Mouse (Mus musculus): Measurements from ENCODE around the gene Cacna1a. TPM values are rescaled to one million over a fixed set of nuclear protein-coding genes. Genes with fewer than 3 reads are reported as not detected.

The Cacna1a gene
- polyA plus RNA-seq, 1 experiment = 80.8 TPM

DNA sequence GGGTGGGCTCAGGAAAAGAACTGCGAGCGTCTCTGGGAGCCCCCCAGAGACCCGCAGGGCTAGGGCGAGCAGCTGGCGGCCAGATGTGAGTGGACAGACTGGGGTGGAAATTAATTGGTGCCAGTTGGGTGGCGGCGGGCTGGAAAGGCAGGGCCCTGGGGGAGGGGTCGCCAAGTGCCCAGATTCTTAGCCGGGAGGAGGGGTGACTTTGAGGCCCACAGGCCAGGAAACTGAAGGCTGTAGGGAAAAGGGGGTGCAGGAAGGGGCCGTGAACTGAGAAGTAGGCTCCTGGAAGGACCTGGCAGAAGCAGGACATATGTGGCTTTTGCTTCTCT is 267.9 kb downstream of the Cacna1a start:
- TF ChIP-seq POLR2A (IDR thresholded peaks at IDR 0.05; ENCODE audit: borderline replicate concordance, extremely low read depth, insufficient read depth, insufficient read length, poor library complexity, severe bottlenecking) (no peak), CTCF (IDR thresholded peaks at IDR 0.05; ENCODE audit: borderline replicate concordance, extremely low read depth, insufficient read depth, insufficient read length) (no peak)
- DNase-seq (ENCODE audit: low read depth) = peak; percentile 34

GRCm38 (mm10) chr8:84656641-84657126 is 268.4 kb downstream of the Cacna1a start:
- TF ChIP-seq CTCF (IDR thresholded peaks at IDR 0.05; ENCODE audit: borderline replicate concordance, extremely low read depth, insufficient read depth, insufficient read length) = no peak
- no peak for TF ChIP-seq POLR2A (IDR thresholded peaks at IDR 0.05; ENCODE audit: borderline replicate concordance, extremely low read depth, insufficient read depth, insufficient read length, poor library complexity, severe bottlenecking)
- peak; percentile 60 for DNase-seq (ENCODE audit: low read depth)

DNA sequence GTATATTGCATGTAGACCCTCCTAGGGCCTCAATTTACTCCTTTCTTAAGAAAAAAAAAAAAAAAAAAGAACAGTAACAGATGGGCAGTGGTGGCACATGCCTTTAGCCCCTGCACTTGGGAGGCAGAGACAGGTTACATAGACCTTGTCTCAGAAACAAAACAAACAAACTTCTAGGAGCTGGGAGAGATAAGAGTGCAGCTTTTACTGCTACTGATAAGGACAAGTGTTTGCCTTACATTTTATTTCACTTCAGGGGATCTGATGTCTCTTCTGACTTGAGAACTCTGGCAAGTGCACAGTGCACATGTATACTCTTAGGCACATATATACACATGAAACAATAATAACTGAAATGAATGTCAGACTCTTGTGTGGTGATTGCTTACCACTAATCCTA is 269.0 kb downstream of the Cacna1a start:
- no peak for TF ChIP-seq POLR2A (IDR thresholded peaks at IDR 0.05; ENCODE audit: borderline replicate concordance, extremely low read depth, insufficient read depth, insufficient read length, poor library complexity, severe bottlenecking)
- TF ChIP-seq CTCF (IDR thresholded peaks at IDR 0.05; ENCODE audit: borderline replicate concordance, extremely low read depth, insufficient read depth, insufficient read length) = no peak
- DNase-seq (ENCODE audit: low read depth) = no peak

DNA sequence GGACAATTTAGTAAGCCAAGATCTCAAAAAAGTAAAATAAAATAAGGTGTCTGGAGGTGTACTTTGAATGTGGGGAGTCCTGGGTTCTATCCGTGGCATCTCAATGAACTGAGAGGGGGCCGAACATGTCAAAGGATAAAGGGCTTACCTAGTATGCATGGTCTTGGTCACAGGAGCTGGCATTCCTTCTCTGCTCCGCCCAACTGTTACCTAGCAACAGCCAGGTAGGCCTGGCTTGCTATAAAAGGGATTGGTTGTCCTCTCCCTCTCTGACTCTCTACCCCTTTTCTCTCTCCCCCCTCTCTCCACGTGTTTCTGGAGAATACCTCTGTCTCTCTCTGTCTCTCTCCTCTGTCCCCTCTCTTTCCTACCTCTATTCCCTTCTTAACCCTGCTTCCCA is 269.4 kb downstream of the Cacna1a start:
- DNase-seq (ENCODE audit: low read depth) = no peak
- TF ChIP-seq CTCF (IDR thresholded peaks at IDR 0.05; ENCODE audit: borderline replicate concordance, extremely low read depth, insufficient read depth, insufficient read length) (no peak), POLR2A (IDR thresholded peaks at IDR 0.05; ENCODE audit: borderline replicate concordance, extremely low read depth, insufficient read depth, insufficient read length, poor library complexity, severe bottlenecking) (no peak)

GRCm38 (mm10) chr8:84658951-84659350 is 270.7 kb downstream of the Cacna1a start:
- DNase-seq (ENCODE audit: low read depth) = no peak
- TF ChIP-seq POLR2A (IDR thresholded peaks at IDR 0.05; ENCODE audit: borderline replicate concordance, extremely low read depth, insufficient read depth, insufficient read length, poor library complexity, severe bottlenecking) (no peak), CTCF (IDR thresholded peaks at IDR 0.05; ENCODE audit: borderline replicate concordance, extremely low read depth, insufficient read depth, insufficient read length) (no peak)

GRCm38 (mm10) chr8:84659936-84660818 is 271.9 kb downstream of the Cacna1a start:
- peak; percentile 50 for DNase-seq (ENCODE audit: low read depth)
- TF ChIP-seq CTCF (IDR thresholded peaks at IDR 0.05; ENCODE audit: borderline replicate concordance, extremely low read depth, insufficient read depth, insufficient read length) (no peak), POLR2A (IDR thresholded peaks at IDR 0.05; ENCODE audit: borderline replicate concordance, extremely low read depth, insufficient read depth, insufficient read length, poor library complexity, severe bottlenecking) (no peak)

GRCm38 (mm10) chr8:84660819-84661457 is 272.7 kb downstream of the Cacna1a start:
- DNase-seq (ENCODE audit: low read depth) = peak; percentile 23
- TF ChIP-seq POLR2A (IDR thresholded peaks at IDR 0.05; ENCODE audit: borderline replicate concordance, extremely low read depth, insufficient read depth, insufficient read length, poor library complexity, severe bottlenecking) = no peak
- no peak for TF ChIP-seq CTCF (IDR thresholded peaks at IDR 0.05; ENCODE audit: borderline replicate concordance, extremely low read depth, insufficient read depth, insufficient read length)

DNA sequence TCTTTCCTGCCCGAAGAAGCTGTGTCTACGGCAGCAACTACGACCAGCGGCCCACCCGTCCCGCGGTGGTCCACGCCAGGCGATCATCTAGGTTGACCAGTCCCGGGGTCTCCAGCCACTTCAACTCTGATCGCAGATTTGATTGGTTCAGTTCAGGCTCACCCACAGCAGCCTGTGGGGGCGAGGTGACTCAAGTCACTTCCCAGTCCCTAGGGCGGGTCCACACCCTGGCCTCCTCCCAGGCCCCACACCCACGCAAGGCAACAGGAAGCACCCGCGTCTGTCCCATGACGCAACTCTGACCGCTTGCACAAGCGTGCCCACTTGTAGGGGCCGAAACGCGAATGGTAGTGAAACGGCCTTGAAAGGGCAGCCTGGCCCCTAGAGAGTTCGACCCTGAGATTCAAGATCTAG is 273.2 kb downstream of the Cacna1a start:
- TF ChIP-seq POLR2A (IDR thresholded peaks at IDR 0.05; ENCODE audit: borderline replicate concordance, extremely low read depth, insufficient read depth, insufficient read length, poor library complexity, severe bottlenecking) = no peak
- no peak for TF ChIP-seq CTCF (IDR thresholded peaks at IDR 0.05; ENCODE audit: borderline replicate concordance, extremely low read depth, insufficient read depth, insufficient read length)
- DNase-seq (ENCODE audit: low read depth) = peak; percentile 53

DNA sequence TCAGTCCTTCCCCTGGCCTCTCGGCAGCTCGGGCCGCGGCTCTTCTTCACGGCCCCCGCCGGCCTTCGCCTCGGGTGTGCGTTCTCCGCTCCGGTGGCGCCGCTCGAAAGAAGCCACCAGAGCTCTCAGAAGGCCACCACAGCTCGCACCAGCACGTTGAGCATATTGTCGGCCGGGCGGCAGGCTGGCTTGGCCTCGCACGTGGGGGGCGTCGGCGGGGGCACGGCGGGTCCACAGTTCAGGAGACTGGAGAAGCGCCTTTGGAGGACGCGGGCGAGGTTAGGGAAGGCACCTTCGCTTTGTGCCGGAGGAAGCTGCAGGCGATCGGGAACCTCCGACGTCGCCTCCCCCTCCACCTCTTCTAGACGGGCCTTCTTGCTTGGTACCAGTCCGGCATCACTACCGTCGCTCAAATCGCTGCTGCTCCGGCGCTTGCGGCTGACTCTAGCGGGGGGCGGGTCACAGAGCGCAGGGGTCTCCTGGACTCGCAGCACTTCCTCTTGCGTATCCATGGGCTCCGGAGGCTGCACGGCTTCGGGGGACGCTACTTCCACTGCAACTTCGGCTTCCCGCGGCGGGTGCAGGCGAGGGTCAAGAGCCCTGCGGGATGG is 273.8 kb downstream of the Cacna1a start:
- peak; percentile 69 for DNase-seq (ENCODE audit: low read depth)
- TF ChIP-seq CTCF (IDR thresholded peaks at IDR 0.05; ENCODE audit: borderline replicate concordance, extremely low read depth, insufficient read depth, insufficient read length) (no peak), POLR2A (IDR thresholded peaks at IDR 0.05; ENCODE audit: borderline replicate concordance, extremely low read depth, insufficient read depth, insufficient read length, poor library complexity, severe bottlenecking) (no peak)

- DNase-seq (ENCODE audit: low read depth) = peak; percentile 98
- peak; percentile 81; the same call in 1 of the 2 replicates for TF ChIP-seq POLR2A (IDR thresholded peaks at IDR 0.05; ENCODE audit: borderline replicate concordance, extremely low read depth, insufficient read depth, insufficient read length, poor library complexity, severe bottlenecking)
- TF ChIP-seq CTCF (IDR thresholded peaks at IDR 0.05; ENCODE audit: borderline replicate concordance, extremely low read depth, insufficient read depth, insufficient read length) = no peak
Observed at GRCm38 (mm10) chr8:84662581-84663065, 274.4 kb downstream of the Cacna1a start, which contains the start of gene Ier2. Gene Ier2, minus strand, starts transcription at chr8:84662852.
